Mouse (Mus musculus) megakaryocyte, embryonic 14.5 days (primary cell): ENCODE data around the gene Arl4d.

Source experiments
- FLI1 ChIP-seq: IDR thresholded peaks from 2 replicates; pipeline ENCODE4 v1.6.1; 2012; ENCODE audit warnings: low read length, inconsistent platforms, mixed read lengths
- GATA1 ChIP-seq: IDR thresholded peaks from 3 replicates; pipeline ENCODE4 v1.6.1; 2012; ENCODE audit warnings: mixed read lengths, low read length, inconsistent platforms, borderline replicate concordance

DNA sequence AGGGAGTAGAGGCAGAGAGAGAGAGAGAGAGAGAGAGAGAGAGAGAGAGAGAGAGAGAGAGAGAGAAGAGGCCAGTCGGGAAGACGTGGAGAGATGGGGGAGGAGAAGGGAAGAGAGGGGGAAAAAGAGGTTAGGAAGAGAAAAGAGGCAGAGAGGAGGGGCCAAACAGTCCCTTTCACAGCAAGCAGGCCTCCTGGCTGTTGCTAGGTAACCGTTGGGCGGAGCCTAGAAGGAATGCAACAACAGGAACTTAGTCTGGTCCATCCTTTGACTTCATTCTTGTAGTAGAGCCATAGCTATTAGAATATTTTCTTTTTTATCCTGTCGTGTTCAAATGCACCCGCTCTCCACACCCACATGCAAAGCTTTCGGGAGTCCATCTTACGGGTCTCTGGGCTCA lies 47.5 kb upstream of the Arl4d start:
- TF ChIP-seq GATA1 (no peak), FLI1 (no peak)
